Mouse (Mus musculus): ENCODE results near the gene Dennd4b. TPM values are rescaled to one million over a fixed set of nuclear protein-coding genes. Genes with fewer than 3 reads are reported as not detected.
A peak's percentile ranks its signal among the peaks of the same experiment; 100 is the strongest.

Dennd4b gene
- polyA plus RNA-seq, 1 experiment: 13.6 TPM

GRCm38 (mm10) chr3:90224331-90224730, 40.7 kb upstream of the Dennd4b start:
- H3K27ac ChIP-seq (ENCODE audit: insufficient read depth, low read depth, low read length): no peak overlapping the region
- H3K4me3 ChIP-seq (ENCODE audit: insufficient read depth, low read depth, low read length): no peak overlapping the region
- H3K36me3 ChIP-seq (ENCODE audit: control insufficient read depth, insufficient read depth, low read length): no peaks in the 10 kb centered on the region
- no peaks in the 10 kb centered on the region for H3K27me3 ChIP-seq (replicated peaks; ENCODE audit: control insufficient read depth, insufficient read depth, low read length)
- H3K4me1 ChIP-seq (ENCODE audit: control insufficient read depth, insufficient read depth, low read length): 0 out of 2 replicates have a peak, but pooled peaks cover 5% of the 10 kb centered on the region
- 88% methylated on average over 10 of the region's 10 CpGs for WGBS
- DNase-seq: no peak
- TF ChIP-seq CTCF (conservative IDR thresholded peaks at IDR 0.05; ENCODE audit: insufficient read depth, insufficient read length, low read depth, low read length): no peak
- no peak for TF ChIP-seq POLR2A (IDR thresholded peaks at IDR 0.05; ENCODE audit: low read depth, low read length)

DNA sequence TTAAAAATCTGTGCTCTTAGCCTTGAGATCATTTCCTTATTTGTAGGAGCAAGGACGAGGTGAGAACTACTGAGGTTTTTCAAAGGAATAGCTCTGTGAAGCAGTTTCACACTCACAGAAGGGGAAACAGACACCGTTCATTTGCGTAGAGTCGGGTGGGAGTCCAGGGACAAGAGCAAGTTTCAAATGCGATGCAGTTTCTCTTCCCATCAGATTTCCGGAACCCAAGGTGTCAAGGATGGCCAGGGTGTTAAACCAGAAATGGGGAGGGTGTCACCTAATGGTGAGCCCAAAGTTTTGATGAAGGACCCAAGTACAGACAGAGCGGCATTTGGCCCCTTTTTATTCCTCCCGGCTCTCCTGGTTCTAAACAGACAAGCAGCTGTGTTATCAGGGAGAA, 33.9 kb upstream of the Dennd4b start:
- H3K4me3 ChIP-seq (ENCODE audit: insufficient read depth, low read depth, low read length): peak overlapping the region; percentile 67
- H3K36me3 ChIP-seq (ENCODE audit: control insufficient read depth, insufficient read depth, low read length): peaks cover 2% of the 10 kb centered on the region; the same call in 1 of the 2 replicates
- TF ChIP-seq POLR2A (IDR thresholded peaks at IDR 0.05; ENCODE audit: low read depth, low read length): no peak
- no peak for TF ChIP-seq CTCF (conservative IDR thresholded peaks at IDR 0.05; ENCODE audit: insufficient read depth, insufficient read length, low read depth, low read length)
- DNase-seq: no peak
- WGBS: 12% methylated on average over 8 of the region's 8 CpGs
- H3K4me1 ChIP-seq (ENCODE audit: control insufficient read depth, insufficient read depth, low read length): peaks cover 2% of the 10 kb centered on the region; the same call in 1 of the 2 replicates
- H3K27me3 ChIP-seq (replicated peaks; ENCODE audit: control insufficient read depth, insufficient read depth, low read length): no peaks in the 10 kb centered on the region
- H3K27ac ChIP-seq (ENCODE audit: insufficient read depth, low read depth, low read length): no peak overlapping the region; the same call in 1 of the 2 replicates

DNA sequence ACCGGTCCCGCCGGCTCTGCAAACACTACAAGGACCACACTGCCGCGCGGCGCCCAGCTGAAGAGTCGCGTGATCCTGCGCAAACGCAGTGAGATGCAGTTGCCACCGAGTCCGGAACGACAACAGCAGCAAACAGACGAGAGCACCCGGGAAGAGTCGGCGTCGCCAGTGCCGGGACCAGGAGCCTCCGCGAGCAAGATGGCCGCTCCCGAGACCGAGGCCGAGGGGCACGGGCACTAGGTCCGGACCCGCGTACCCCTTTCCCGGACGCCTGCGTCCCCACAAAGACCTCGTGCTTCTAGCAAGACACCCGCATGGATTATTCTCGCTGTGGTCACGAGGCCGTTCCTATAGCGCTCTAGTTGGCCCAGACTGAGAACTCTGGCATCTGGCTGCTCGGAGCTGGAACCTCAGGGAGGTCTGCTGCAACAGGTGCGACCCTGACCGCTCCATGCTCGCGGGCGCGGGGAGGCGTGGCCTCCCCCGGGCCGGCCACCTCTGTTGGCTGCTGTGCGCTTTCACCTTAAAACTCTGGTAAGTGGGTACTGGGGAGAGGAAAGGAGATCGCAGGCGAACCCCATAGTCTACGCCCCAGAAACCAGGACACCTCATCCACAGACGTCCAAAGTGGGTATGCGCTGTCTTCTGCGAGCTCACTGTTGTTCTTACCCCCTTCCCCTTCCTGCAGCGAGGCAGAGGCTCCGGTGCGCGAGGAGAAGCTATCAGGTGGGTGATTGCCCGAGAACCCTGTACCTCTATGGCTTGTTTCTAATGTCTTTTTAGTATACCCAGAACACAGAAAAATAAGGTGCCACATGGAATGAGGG, 33.3 kb upstream of the Dennd4b start, which contains the start of gene Jtb:
TSS of gene Jtb (plus strand) at position 91 of the 827 bp plus-strand sequence.
- TF ChIP-seq CTCF (conservative IDR thresholded peaks at IDR 0.05; ENCODE audit: insufficient read depth, insufficient read length, low read depth, low read length) (0 out of 2 replicates have a peak, but pooled peaks have one; percentile 8), POLR2A (IDR thresholded peaks at IDR 0.05; ENCODE audit: low read depth, low read length) (peak; percentile 14)
- H3K4me3 ChIP-seq (ENCODE audit: insufficient read depth, low read depth, low read length): peak within 1 kb of the TSS; percentile 67
- H3K36me3 ChIP-seq (ENCODE audit: control insufficient read depth, insufficient read depth, low read length): peaks cover 2% of the 10 kb centered on the region; the same call in 1 of the 2 replicates
- peak within 1 kb of the TSS; percentile 77 for H3K27ac ChIP-seq (ENCODE audit: insufficient read depth, low read depth, low read length)
- H3K27me3 ChIP-seq (replicated peaks; ENCODE audit: control insufficient read depth, insufficient read depth, low read length): no peaks in the 10 kb centered on the region
- peaks cover 2% of the 10 kb centered on the region; the same call in 1 of the 2 replicates for H3K4me1 ChIP-seq (ENCODE audit: control insufficient read depth, insufficient read depth, low read length)
- DNase-seq: peak; percentile 98
- WGBS: under 1% methylated on average over 61 of the region's 61 CpGs

DNA sequence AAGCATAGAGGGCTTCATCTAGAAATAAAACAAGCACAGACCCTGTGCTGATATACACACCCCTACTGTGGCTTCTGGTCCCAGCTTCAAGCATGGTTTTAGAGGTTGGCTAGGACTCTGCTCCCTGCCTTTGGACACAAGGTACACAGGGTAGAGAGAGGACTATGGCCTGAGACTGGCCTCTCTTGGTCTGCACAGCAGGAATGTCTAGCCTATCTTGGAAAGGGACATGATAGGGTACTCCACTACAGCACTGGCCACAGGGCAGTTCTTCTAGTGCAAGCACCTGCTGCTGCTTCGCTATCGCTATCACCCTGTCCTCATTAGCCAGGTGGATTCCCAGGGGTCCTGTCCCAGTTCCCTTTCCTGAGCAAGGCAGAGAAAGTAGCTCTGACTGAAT, 23.7 kb upstream of the Dennd4b start:
- peaks cover 11% of the 10 kb centered on the region; the same call in 1 of the 2 replicates for H3K4me1 ChIP-seq (ENCODE audit: control insufficient read depth, insufficient read depth, low read length)
- DNase-seq: peak; percentile 76
- 61% methylated on average over 2 of the region's 2 CpGs for WGBS
- H3K27me3 ChIP-seq (replicated peaks; ENCODE audit: control insufficient read depth, insufficient read depth, low read length): no peaks in the 10 kb centered on the region
- no peaks in the 10 kb centered on the region for H3K36me3 ChIP-seq (ENCODE audit: control insufficient read depth, insufficient read depth, low read length)
- H3K4me3 ChIP-seq (ENCODE audit: insufficient read depth, low read depth, low read length): no peak overlapping the region
- TF ChIP-seq POLR2A (IDR thresholded peaks at IDR 0.05; ENCODE audit: low read depth, low read length): no peak
- no peak for TF ChIP-seq CTCF (conservative IDR thresholded peaks at IDR 0.05; ENCODE audit: insufficient read depth, insufficient read length, low read depth, low read length)
- H3K27ac ChIP-seq (ENCODE audit: insufficient read depth, low read depth, low read length): no peak overlapping the region

- DNase-seq: no peak
- peaks cover 11% of the 10 kb centered on the region; the same call in 1 of the 2 replicates for H3K4me1 ChIP-seq (ENCODE audit: control insufficient read depth, insufficient read depth, low read length)
- no peaks in the 10 kb centered on the region for H3K27me3 ChIP-seq (replicated peaks; ENCODE audit: control insufficient read depth, insufficient read depth, low read length)
- TF ChIP-seq POLR2A (IDR thresholded peaks at IDR 0.05; ENCODE audit: low read depth, low read length): no peak
- TF ChIP-seq CTCF (conservative IDR thresholded peaks at IDR 0.05; ENCODE audit: insufficient read depth, insufficient read length, low read depth, low read length): no peak
- H3K4me3 ChIP-seq (ENCODE audit: insufficient read depth, low read depth, low read length): no peak overlapping the region
- H3K36me3 ChIP-seq (ENCODE audit: control insufficient read depth, insufficient read depth, low read length): no peaks in the 10 kb centered on the region
- no peak overlapping the region for H3K27ac ChIP-seq (ENCODE audit: insufficient read depth, low read depth, low read length)
- WGBS: 90% methylated on average over 10 of the region's 10 CpGs
Measured at GRCm38 (mm10) chr3:90241669-90242358, 23.2 kb upstream of the Dennd4b start.

GRCm38 (mm10) chr3:90242984-90243775, 21.8 kb upstream of the Dennd4b start, which contains the start of gene Creb3l4:
Gene Creb3l4, minus strand, starts transcription at chr3:90243512.
- no peaks in the 10 kb centered on the region for H3K36me3 ChIP-seq (ENCODE audit: control insufficient read depth, insufficient read depth, low read length)
- DNase-seq: peak; percentile 56
- peaks cover 11% of the 10 kb centered on the region; the same call in 1 of the 2 replicates for H3K4me1 ChIP-seq (ENCODE audit: control insufficient read depth, insufficient read depth, low read length)
- peak within 1 kb of the TSS; percentile 29 for H3K4me3 ChIP-seq (ENCODE audit: insufficient read depth, low read depth, low read length)
- no peak for TF ChIP-seq POLR2A (IDR thresholded peaks at IDR 0.05; ENCODE audit: low read depth, low read length)
- no peak for TF ChIP-seq CTCF (conservative IDR thresholded peaks at IDR 0.05; ENCODE audit: insufficient read depth, insufficient read length, low read depth, low read length)
- no peak within 1 kb of the TSS for H3K27ac ChIP-seq (ENCODE audit: insufficient read depth, low read depth, low read length)
- 31% methylated on average over 19 of the region's 19 CpGs for WGBS
- H3K27me3 ChIP-seq (replicated peaks; ENCODE audit: control insufficient read depth, insufficient read depth, low read length): no peaks in the 10 kb centered on the region
